Mouse (Mus musculus) adipocyte (in vitro differentiated cells): Measurements from ENCODE around the gene Fbxl12.
A peak's percentile ranks its signal among the peaks of the same experiment; 100 is the strongest.
"Not testable (repeated sequence)": the region's sequence is repeated elsewhere in the genome, so short reads cannot be mapped to it uniquely, and the experiment has no call there.

ENCODE experiments used
- DNase-seq: peaks from one replicate; pipeline ENCODE4 v3.0.0-alpha.2; 2016; ENCODE audit warnings: low spot score

The Fbxl12 gene

DNA sequence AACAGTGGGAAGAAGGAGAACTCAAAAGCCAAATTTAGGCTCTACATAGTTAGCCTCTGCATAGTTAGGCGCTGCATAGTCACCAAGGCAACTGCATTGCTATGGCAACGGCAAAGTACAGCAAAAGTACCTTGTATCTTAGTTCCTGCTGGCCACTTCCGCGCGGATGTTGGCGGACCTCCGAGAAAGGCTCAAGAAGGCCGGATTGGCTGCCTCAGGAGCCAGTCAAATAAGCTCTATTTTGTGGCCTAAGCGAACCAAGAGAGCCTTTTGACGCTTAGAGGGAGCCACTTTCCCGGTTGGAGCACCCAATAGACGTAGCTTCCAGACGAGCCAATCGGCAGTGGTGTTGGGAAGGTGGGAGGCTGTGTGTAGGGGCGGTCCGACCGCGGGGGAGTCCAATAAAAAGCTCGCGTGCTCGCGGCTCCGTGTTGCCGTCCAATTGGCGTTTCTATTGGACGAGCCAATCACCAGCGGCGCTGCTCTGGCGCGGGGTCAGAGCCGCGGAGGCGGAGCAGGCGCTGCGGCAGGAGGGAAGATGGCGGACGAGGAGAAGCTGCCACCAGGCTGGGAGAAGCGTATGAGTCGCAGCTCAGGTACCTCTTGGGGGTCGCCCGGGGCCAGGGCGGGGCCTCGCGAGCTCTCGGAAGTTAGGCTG is 7.2 kb upstream of the Fbxl12 start, which contains the start of gene Pin1:
Gene Pin1 (plus strand): TSS at position 494 of the 658 bp plus-strand sequence.
- peak; percentile 99 for DNase-seq

DNA sequence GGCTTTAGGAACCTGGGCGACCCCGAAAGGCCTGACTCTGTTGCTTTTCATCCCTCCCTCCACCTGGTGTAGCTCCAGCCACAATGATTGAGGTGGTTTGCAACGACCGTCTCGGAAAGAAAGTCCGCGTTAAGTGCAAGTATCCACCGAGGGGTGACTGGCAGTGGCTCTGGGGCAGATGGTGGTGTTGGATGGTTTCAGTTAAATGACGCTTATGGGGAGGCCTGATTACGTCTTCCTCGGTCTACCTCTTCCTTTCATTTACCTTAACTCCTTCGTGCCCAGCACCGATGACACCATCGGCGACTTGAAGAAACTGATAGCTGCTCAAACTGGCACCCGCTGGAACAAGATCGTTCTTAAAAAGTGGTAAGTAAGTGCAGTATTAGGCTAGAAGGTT is 554 bp upstream of the Fbxl12 start:
- no peak for DNase-seq

DNA sequence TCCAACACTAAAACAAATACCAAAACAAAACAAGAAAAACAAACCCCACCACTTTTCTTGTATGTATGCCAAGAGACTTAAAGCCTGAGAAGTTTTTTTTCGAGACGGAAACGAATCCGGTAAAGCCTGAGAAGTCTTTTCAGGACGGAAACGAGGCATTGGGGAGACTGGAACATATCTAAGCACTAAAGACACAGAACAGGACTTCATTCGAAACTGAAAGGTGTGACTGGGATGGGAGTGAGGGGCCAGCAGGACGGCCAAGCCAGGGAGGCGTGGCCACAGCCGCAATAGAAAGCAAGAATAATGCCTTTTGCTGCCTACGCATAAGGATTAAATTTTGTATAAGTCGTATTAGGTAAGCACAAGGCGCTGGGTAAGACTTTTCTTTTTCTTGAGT is 786 bp downstream of the Fbxl12 start:
- peak; percentile 36 for DNase-seq

DNA sequence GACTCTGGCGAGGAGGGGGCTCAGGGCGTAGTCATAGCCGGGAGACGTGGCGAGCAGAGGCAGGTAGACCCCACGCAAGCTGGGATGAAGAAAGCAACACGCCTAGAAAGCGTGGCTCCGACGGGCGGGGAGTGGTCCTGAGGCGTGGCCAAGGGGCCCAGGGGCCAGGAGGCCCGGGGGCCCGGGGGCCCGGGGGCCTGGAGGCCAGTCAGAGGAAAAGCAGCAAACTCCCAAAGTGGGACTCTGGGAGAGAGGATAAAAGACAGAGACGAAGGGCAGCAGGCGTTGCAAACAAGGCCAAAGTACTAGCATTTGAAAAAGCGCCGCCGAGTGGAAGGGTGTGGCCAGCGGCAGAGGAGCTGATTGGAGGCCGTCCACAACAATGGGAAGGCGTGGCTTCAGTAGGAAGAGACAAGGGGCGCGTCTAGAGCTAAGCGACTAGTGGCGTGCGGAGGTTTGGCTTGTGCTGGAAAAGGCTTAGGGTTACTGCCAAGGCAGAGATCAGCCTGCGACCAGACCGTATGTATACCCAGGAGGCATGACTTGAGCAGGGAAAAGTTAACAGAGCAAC is 1.6 kb downstream of the Fbxl12 start:
- DNase-seq = peak; percentile 97

DNA sequence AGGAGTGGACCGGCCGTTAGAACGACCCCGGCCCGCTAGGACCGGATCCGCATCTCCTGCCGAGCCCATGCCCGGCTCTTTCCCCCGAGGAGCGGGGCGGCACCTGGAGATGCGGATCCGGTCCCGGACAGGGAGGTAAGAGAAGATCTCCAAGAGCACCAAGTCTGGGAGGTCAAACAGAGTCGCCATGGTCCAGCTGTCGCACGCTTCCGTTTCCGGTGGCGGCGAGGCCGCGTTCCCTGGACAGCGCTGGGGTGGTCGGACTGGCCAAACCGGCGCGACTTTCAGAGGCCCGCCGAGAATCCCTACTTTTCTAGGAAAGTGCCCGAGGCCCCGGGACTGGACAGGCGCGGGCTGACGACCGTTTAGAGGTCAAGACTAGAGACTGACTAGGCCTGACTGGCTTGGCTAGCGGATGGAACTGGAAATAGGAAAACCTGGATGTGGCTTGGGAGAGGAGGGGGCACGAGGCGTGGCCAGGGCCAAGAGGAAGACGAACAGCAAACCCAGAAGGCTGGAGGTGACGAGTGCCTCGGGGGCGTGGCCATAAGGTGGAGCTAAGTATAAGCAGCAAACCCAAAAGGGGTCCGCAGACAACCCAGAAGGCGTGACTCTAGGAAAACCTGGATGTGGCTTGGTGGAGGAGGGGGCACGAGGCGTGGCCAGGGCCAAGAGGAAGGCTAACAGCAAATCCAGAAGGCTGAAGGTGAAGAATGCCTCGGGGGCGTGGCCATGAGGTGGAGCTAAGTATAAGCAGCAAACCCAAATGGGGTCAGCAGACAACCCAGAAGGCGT is 2.3 kb downstream of the Fbxl12 start, which contains the start of gene Ubl5:
Gene Ubl5 (plus strand): TSS at position 778 of the 795 bp plus-strand sequence.
- peak; percentile 96 for DNase-seq

DNA sequence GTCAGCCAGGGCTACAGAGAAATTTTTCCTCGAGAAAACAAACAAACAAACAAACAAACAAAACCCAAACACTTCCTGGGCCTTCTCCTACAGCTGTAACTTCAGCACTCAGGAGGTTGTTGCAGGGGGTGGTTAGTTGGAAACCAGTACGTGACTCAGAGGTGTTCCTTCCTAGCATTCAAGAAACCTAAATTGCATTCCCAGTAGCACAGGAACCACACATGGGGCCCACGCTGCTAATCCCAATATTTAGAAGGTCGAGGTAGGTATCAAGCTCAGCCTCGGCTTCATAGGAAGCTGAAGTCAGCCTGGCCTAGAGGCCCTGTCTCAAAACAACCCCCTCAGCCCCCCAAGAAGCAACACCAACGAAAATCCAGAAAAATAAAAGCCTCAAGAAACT is 3.1 kb downstream of the Fbxl12 start:
- no peak for DNase-seq

DNA sequence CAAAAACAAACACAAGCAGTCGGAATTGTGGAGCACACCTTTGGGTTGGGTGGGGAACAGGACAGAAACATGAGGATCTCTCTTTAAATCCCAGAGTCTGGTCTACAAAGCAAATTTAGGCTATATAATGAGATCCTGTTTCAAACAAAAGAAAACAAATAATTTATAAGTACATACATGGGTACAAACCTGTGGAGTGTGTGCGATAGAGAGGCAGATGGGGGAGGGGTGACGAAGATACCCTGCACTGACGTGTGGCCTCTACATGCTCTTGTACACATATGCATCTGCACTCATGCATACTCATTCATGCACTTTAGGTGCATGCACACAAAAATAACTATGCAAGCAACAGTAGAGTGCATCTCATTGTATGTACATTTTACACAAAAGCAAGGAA is 5.1 kb downstream of the Fbxl12 start:
- no peak for DNase-seq

DNA sequence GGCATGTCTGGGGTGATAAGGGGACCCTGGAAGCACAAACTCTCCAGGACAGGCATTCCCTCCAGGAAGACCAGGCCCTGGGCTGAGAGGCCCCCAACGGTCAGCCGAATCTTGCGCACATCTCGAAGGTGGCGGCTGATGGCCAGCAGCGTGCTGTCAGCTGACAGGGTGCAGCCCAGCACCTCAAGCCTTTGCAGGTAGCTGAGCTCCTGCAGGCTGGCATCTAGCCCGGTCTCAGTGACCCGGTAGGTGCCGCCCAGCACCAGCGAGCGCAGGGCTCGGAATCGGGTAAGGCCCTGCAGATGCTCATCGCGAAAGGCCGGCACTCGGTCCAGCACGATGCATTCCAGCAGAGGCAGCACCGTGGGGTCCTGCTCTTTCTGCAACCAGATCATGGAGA is 6.0 kb downstream of the Fbxl12 start:
- no peak for DNase-seq

DNA sequence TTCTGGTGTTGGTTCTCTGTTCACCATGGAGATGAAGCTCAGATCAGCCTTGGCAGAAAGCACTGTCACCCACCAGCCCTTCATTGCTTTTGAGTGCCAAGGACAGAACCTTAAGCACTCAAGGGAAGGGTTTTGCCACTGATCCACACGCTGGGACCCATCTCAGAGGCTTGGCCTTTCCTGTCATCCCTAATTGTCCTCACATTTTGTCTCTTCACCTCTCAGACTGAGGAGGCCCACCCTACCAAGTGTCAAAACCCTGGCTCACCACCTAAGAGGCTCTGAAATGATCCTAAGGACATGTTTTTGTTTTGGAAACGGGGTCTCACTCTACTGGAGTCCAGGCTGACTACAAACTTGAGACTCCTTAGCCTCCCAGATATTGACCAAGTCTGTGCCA is 7.8 kb downstream of the Fbxl12 start:
- no peak for DNase-seq

DNA sequence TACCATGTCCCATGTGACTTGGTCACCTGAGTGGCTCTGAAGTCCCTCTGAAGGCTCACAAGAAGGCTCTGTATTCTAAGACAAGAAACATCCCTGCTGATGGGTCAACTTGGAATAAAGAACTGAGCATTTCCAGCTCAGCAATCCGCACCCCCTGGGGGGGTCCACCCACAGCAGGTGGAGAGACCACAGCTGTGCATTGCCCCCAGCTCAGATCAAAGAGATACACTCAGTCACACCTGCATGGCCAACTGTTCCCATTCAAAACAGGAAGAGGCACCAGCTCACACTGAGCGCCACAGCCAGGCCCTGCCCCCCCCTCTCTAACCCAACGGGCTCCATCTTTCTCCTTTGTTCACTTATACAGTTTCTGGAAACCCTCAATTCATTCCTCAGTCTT is 8.3 kb downstream of the Fbxl12 start:
- no peak for DNase-seq

DNA sequence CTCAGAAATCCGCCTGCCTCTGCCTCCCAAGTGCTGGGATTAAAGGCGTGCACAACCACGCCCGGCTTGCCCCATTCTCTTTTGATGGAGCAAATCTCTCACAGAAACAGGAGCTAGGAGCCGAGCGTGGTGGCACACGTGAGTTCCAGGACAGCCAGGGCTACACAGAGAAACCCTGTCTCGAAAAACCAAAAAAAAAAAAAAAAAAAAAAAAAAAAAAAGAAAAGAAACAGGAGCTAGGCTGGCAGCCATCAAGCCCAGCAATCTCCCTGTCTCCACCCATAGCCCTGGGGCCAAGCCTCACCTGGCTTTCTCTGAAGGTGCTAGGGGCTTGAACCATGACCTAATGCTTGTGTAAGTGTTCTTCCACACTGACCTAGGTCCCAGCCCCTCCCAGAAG is 8.9 kb downstream of the Fbxl12 start:
- DNase-seq = not testable (repeated sequence)

DNA sequence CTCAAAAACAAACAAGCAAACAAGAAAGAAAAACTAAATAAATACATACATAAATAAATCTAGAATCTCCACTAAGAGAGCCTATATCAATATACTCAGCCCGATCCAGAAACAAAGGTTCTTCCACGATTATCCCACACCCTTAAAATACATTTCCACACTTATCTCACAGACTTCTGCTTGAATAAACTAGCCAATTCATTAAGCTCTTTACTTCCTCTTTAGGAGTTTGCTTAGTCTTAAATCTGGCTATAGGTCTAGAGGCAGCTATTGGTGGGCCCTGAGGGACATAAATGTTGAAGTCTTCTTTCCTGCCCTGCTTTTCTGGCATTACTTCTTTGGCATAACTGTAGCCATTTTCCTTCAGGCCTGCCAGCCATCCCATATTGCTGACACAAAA is 13.2 kb downstream of the Fbxl12 start:
- no peak for DNase-seq

DNA sequence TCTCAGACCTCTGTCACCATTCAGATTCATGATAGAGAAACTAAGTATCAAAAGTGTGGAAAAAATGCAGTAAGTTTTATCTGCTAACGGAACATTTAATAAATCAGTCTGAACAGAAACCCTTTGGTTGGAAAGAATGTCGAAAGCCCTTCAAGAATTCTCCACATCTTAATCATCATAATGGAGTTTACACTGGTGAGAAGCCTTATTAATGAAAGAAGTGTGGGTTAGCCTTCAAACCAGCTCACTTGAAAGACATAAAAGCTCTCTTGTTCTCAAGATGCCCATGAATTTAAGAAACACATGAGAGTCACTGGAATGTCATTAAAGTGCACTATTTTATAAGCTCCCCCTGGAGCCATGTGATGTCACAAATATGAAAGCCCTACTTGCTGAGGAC is 27.9 kb downstream of the Fbxl12 start:
- no peak for DNase-seq

DNA sequence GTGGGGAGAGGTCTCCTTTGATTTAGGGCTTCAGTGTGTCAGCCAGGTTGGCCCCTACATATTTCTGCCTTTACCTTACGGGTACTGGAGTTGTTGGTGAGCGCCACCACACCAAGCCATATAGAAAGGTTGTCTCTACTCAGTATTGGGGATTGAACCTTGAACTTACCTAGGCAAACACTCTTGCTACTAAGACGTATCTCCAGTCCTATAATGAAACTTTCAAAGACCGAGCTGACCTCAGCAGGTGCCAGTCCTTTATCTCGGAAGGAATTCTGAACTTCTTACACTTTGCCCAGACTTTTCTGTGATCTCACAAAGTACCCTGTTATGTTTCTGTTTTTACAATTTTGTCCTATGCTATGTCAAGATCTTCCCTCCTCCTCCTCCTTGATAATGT is 32.6 kb downstream of the Fbxl12 start:
- no peak for DNase-seq

DNA sequence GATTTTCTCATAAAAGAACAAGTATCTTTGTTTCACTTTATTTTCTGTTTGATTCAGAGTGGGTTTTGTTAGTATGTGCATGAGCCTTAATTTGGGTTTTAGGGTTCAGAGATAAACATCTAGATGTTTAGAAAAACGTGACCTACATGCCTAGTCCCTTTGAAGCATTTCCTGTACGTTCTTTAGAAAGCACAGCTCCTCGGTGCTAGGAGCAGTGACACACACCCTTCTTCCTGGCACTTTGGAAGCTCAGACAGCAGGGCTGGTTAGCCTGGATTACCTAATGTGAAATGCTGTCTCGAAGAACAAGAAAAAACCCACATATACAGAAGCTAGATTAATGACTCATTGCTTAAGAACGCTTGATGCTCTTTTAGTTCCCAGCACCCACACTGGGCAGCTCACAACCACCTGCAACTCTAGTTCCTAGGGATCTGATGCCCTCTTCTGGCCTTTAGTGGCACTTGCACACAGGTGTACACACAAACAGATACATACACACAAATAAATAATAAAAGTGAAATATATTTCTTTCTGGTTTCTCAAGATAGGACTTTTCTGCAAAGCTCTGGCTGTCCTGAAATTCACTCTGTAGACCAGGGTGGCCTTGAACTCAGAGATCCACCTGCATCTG is 34.6 kb downstream of the Fbxl12 start:
- DNase-seq = no peak

DNA sequence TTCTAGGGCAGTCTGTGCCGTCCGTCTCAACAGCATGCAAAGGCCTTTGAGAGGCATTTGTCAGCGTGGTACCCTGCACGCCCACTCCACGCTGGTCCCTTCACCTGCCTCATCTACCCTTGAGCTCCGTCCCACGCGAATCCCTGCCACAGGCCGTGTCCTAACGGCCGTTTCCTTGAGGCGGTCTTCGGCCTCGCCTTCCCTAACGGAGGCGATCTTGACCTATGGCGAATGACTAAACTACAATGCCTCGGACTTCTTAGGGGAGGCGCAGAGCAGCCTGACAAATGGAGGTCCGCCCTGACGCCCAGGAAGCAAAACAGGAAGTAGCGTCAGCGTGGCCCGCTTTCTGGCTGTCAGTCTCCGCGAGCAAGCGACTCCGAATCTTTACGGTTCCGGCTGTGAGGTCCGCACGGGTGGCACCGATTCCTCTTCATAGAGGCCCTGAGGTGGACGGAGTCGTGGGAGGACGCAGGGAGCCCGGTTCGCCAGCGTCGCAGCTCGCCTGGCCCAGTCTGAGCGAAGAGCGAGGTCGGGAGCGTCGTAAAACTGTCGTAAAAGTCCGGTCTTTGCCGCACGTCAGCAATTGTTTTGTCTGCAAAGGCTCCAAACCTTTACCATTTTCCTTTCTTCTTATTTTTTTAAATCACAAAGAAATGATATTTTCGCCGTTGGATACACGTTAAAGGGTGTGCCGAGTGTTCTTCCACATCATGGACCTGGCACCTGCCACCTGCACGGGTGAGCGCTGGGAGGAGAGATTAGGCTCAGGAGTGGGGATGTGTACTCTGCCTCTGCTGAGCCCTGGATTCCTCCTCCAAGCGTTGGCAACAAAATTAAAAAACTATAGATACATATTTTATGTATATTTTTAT is 37.2 kb downstream of the Fbxl12 start:
- DNase-seq = peak; percentile 88

DNA sequence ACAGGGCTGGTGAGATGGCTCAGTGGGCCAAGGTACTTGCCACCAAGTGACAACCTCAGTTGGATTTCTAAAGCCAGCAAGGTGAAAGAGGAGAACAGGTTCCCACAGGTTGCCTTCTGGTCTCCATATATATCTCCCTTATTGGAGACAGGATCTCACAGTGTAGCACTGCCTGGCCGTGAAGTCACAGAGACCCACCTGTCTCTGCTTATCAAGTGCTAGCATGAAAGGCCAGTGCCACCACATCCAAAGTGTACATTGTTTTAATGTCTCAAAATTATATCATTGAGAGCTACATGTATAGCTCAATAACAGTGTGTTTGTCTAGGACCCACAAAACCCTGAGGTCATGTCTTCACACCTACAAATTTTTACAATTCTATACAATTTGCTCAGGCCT is 38.3 kb downstream of the Fbxl12 start:
- no peak for DNase-seq

DNA sequence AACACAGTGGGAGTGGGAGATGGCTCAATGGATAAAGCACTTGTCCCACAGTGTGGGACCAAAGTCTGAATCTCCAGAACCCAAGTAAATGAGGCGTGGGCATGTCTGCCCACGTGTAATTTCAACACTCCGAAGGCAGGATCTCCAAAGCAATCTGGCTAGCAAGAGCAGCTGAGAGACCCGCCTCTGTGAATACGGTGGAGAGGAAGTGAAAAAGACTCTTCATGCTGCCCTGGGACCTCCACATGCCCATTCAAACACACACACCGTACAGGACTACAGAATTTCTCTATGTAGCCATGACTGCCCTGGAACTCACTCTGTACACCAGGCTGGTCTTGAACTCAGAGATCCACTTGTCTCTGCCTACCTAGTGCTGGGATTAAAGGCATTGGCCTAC is 43.3 kb downstream of the Fbxl12 start:
- DNase-seq = no peak

DNA sequence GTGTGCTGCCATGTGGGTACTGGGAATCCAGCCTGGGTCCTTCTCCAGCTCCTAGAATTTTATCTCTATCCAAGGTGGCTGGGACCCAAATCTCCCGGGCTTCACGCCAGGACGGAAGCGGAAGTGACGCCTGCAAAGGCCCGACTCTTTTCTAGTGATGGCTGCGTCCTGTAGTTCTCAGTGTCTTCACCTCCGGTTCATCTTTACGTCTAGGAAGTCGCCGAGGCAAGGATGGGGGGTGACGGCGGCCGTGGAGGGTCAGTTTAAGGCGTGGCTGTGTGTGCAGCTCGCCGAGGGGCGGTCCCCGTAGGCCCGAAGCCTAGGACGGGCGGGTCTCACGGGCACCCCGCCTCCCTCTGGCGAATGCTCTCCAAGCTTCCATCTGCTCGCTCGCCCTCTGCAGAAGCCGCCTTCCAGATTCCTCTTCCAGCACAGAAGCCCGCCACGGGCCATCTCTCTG is 63.4 kb downstream of the Fbxl12 start, which contains the start of gene Zfp846:
Gene Zfp846 (plus strand): TSS at position 117 of the 460 bp plus-strand sequence.
- peak; percentile 97 for DNase-seq

DNA sequence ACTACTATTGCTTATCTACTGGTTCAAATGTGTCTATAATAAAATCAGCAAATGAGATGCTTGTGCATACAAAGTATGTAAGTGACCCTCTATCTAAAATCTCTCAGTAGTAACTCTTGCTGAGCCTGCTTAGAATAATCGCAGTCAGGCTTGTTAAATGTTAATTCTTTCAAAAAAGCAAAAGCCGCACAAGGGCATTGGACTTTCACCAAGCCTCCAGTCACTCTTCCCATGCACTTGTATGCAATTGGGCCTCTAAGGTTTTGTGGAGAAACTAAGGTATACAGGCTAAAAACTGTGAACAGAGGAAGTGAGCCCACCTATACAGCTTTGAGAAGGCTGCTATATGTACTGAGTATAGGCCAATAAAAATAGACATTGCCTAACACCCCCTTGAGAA is 68.0 kb downstream of the Fbxl12 start:
- DNase-seq = no peak

DNA sequence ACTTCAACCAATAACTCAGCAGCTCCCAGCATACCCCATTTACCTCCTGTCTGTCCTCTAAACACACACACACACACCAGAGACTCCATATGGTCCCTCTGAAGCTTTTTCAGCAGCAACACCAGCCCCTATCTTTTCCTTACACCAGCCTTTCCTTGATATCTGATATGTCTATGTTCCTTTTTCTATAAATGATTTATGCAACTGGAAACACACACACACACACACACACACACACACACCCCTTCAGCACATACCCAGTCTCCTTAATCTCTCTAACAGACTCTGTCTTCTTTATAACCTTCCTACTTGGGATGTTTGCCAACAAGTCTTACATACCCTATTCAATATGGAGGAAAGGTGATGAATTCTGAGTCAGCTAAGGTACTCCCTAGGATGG is 73.5 kb downstream of the Fbxl12 start:
- DNase-seq = no peak
